Mouse (Mus musculus) adrenal gland, adult 2 months (tissue): ENCODE measurements around the gene Krtap5-4. TPM values are rescaled to one million over a fixed set of nuclear protein-coding genes. Genes with fewer than 3 reads are reported as not detected.
"Not testable (repeated sequence)": the region's sequence is repeated elsewhere in the genome, so short reads cannot be mapped to it uniquely, and the experiment has no call there.

ENCODE experiments used
- DNase-seq: peaks from one replicate; pipeline ENCODE4 v3.0.0; 2021
- long read RNA-seq: library from polyadenylated mRNA; stranded (forward); transcript quantifications from one replicate; pipeline ENCODE4 v2.0.0, GENCODE M21; 2021
- polyA plus RNA-seq: library from polyadenylated mRNA; depleted of rRNA; stranded (reverse); fragments of >200 nt; gene quantifications from 2 replicates; pipeline ENCODE4 v1.2.3, GENCODE M21; 2012; rRNA removed
- total RNA-seq, 2 experiments: library from RNA; stranded (reverse); gene quantifications; 2 replicates each; pipeline ENCODE4 v1.2.3; 2021

Krtap5-4 gene
- not detected for total RNA-seq
- polyA plus RNA-seq: not detected in 2 replicates
- long read RNA-seq: 0 reads

DNA sequence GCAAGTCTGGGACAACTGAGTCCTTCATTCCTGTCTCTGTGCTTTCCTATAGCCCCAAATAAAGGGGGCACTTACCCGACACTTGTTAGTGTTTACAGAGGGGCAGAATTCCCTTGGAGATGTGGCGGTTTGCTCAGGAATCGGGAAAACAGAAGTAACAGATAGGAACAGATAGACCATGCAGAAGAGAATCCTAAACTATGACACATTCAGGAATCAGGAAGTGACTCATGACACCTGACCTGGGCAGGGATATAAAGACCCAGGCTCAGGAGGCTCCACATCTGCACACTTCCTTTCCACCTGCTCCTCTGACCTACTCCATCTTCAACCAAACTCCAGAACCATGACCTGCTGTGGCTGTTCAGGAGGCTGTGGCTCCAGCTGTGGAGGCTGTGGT, at the start of gene Krtap5-4:
Gene Krtap5-4 (plus strand): TSS at position 301 of the 400 bp plus-strand sequence.
- DNase-seq: no peak

DNA sequence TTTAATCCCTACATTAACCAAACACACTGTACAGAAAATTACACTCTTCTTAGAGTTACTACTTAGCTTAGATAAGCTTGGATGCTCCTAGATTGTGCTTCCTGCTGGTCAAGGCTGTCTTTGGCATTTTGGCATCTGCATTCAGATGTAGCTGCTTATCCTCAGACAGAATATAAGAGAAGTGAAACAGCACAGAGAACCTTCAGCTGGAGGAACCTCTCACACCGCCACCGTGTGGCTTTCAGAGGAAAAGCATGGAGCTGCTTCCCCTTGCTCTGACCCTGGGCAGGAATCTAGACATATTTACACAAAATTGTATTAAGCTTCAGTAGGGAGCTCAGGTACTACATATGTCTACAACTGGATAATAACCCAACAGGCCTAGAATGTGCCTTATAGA, 47.8 kb upstream of the Krtap5-4 start:
- peak; percentile 34 for DNase-seq

DNA sequence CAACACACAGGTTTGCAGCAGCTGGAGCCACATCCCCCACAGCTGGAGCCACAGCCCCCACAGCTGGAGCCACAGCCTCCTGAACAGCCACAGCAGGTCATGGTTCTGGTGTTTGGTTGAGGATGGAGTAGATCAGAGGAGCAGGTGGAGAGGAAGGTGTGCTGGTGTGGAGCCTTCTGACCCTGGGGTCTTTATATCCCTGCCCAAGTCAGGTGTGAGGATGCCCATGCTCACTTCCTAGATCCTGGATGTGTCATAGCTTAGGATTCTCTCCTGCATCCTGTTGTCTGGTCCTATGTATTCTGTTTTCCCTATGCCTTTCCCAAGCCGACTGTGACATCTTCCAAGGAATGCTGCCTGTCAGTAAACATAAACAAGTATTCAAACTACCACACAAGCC, 45.1 kb upstream of the Krtap5-4 start, which contains the start of gene Gm2431:
Gene Gm2431 (minus strand): TSS at position 101 of the 400 bp plus-strand sequence.
- not testable (repeated sequence) for DNase-seq

DNA sequence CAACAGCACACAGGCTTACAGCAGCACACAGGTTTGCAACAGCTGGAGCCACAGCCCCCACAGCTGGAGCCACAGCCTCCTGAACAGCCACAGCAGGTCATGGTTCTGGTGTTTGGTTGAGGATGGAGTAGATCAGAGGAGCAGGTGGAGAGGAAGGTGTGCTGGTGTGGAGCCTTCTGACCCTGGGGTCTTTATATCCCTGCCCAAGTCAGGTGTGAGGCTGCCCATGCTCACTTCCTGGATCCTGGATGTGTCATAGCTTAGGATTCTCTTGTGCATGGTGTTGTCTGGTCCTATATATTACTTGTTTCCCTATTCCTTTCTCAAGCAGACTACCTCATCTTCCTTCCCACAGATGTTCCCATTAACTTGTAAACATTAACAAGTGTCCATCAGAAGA, 29.1 kb upstream of the Krtap5-4 start, which contains the start of gene Gm4559:
Gene Gm4559 (minus strand): TSS at position 101 of the 400 bp plus-strand sequence.
- not testable (repeated sequence) for DNase-seq

DNA sequence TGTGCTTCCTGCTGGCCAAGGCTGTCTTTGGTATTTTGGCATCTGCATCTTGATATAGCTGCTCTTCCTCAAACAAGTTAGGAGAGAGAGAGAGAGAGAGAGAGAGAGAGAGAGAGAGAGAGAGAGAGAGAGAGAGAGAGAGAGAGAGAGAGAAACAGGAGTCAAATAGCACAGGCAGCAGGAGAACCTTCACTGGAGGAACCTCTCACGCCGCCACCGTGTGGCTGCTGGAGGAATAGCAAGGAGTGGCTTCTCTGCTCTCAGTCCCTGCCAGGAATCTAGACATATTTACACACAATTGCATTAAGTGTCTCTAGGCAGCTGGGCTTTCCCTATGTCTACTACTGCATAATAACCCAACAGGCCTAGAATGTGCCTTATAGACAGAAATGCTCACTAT, 25.2 kb upstream of the Krtap5-4 start:
- DNase-seq: peak; percentile 68

DNA sequence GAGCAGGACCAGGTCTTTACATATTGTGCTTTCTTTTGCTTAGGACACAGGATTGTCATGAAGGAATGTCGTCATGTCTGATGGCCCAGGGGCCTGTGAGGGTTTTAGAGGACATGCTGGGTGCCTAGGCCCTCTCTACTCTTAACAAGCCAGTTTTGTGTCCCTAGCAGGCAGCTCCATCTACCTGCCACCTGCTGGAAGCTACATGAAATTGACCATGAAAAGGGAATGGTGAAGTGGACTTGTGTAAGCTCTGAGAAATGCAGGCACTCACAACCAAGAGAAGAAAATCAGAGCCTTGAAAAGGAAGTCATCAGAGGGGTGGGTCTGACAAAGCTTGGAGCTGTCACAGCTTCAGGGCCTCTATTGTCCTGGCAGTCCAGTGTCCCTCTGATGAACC, 24.1 kb upstream of the Krtap5-4 start:
- DNase-seq: not testable (repeated sequence)

DNA sequence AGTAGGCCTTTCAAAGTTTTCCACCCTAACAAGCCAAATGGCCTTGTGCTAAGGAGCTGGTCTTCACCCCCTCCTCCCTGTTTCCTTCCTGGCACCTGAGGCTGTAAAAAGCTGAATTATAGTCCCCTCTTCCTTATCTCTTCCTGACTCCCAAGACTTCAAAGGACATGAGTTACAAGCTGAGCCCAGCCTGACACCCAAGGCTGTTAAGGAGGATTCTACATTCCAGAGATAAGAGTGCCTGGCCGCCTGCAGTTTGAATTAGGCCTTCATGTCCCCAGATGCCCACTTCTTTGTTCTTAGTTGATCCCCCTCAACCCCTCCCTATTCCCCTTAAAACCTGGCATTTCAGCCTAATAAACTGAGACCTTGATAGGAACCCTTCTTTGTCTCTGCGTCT, 20.5 kb upstream of the Krtap5-4 start:
- DNase-seq: peak; percentile 45

DNA sequence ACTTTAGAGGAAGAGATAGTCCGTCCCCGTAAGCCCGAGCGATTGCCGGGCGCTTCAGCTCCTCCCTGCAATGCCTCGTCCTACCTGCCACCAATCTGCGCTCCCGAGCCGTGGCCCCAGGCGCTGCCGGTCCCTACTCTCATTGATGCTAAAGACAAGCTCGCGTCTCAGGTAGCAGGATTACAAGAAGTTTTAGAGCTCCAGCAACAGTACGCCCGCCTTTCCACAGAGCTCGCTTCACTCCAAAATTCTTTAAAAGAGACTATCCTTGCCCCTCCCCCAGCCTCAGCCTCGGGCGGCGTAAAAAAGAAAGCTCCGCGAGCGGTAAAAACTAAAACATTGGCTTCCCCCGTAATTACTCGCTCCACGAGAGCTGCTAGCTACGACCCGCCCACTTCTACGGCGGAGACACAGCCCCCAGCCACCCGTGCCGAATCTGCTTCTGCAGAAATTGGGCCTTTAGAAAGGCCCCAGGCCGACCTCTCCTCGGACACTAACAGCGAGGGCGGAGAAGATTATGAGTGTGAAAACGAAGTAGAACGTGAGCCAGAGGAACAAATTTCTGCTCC, 19.2 kb upstream of the Krtap5-4 start:
- DNase-seq: peak; percentile 67

DNA sequence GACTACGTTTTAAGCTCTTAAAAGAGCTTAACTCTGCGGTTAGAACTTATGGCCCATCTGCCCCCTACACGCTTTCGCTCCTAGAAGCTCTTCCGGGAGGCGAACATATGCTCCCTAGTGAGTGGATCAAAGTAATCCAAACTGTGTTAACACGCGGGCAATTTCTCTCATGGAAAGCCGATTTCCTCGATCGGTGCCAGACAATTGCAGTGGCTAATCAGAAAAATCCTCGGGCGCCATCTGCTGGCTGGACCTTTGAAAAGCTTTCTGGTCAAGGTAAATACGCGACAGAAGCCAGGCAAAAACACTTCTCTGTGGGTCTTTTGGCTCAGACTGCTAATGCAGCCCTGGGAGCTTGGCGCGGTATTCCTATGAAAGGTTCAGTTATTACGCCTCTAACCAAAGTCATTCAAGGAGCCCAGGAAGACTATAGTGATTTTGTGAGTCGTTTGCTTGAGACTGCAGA, 18.7 kb upstream of the Krtap5-4 start:
- peak; percentile 93 for DNase-seq

DNA sequence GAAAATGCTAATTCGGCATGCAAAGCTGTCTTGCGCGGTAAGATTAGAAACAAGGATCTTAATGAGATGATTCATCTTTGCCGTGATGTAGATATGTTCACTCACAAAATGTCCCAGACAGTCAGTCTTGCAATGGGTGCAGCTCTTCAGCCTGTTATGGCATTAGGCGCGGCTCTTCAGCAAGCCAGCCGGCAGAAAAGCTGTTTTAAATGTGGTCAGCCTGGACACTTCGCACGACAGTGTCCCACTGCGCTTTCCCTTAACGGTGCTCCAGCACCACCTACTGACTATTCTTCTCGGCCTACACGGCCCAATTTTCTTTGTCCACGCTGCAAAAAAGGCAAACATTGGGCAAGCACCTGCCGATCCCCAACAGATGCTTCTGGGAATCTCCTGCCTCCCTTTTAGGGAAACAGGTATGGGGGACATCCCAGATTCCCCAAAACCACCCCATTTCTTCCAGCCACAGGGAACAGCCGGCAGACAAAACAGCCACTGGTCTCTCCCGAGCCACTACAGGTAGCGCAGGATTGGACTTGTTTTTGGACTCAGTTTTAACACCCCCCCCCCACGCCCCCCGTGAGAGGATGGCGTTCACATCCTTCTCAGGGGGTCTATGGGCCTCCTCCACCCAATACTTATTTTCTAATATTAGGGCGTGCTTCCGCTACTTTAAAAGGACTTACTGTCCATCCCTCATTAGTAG, 18.1 kb upstream of the Krtap5-4 start:
- DNase-seq: peak; percentile 70

DNA sequence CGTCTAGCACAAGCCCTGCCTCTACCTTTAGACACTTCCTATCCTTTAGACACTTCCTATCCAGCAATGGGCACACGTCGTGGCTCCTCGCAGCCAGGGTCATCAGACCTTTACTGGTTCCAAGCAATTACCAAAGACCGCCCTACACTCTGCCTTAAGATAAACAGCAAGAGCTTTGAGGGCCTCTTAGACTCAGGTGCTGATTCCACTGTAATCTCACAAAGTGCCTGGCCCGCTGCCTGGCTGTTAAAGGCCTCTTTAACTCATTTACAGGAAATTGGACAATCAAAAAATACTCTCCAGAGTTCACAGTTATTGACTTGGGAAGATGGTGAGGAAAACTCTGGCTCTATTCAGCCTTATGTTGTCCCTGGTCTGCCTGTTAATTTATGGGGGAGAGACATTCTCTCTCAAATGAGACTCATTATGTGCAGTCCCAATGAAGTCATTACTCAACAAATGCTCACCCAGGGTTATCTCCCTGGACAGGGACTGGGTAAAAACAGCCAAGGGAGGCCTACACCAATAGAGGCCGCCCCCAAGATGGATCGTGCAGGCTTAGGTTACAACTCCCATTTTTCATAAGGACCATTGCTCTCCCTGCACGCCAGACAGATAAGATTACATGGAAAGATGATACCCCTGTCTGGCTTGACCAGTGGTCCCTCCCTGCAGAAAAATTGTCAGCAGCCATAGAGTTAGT, 17.3 kb upstream of the Krtap5-4 start:
- DNase-seq: not testable (repeated sequence)

DNA sequence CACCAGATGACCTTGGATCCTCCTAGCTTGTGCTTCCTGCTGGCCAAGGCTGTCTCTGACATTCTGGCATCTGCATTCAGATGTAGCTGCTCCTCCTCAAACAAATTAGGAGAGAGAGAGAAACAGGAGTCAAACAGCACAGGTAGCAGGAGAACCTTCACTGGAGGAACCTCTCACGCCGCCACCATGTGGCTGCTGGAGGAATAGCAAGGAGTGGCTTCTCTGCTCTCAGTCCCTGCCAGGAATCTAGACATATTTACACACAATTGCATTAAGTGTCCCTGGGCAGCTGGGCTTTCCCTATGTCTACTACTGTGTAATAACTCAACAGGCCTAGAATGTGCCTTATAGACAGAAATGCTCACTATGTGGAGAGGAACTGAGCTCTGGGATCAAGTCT, 9.5 kb upstream of the Krtap5-4 start:
- peak; percentile 31 for DNase-seq

DNA sequence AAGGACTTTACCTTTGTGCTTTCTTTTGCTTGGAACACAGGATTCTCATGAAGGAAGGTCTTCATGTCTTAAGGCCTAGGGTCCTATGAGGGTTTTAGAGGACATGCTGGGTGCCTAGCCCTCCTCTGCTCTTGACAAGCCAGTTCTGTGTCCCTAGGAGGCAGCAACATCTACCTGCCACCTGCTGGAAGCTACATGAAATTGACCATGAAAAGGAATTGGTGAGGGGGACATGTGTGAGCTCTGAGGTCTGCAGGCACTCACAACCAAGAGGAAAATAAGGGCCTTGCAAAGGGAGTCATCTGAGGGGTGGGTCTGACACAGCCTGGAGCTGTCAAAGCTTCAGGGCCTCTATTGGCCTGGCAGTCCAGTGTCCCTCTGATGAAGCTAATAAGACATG, 7.9 kb upstream of the Krtap5-4 start:
- no peak for DNase-seq

DNA sequence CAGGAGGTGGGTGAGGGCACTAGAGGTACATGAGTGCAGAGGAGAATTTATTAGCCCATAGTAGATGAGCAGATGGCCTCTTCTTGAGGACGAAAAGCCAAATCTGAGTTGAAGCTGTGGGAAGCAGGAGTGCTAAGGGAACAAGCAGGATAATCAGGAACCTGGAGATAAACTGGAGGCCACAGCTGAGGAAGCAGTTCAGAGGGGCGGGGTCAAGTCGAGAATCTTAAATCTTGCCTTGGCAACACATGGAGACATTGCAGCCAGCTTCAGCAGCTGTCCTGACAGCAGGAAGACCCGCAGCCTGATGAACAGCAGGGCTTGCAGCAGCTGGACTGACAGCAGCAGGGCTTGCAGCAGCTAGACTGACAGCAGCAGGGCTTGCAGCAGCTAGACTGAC, 7.2 kb upstream of the Krtap5-4 start:
- not testable (repeated sequence) for DNase-seq

DNA sequence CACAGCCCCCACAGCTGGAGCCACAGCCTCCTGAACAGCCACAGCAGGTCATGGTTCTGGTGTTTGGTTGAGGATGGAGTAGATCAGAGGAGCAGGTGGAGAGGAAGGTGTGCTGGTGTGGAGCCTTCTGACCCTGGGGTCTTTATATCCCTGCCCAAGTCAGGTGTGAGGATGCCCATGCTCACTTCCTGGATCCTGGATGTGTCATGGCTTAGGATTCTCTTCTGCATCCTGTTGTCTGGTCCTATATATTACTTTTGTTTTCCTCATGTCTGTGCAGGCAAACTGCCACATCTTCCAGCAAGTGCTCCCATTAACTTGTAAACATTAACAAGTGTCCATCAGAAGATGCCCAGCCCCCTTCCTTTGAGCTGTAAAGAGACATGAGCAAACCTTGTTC, 6.3 kb upstream of the Krtap5-4 start, which contains the start of gene Krtap5-1:
Gene Krtap5-1 (minus strand): TSS at position 101 of the 400 bp plus-strand sequence.
- not testable (repeated sequence) for DNase-seq

DNA sequence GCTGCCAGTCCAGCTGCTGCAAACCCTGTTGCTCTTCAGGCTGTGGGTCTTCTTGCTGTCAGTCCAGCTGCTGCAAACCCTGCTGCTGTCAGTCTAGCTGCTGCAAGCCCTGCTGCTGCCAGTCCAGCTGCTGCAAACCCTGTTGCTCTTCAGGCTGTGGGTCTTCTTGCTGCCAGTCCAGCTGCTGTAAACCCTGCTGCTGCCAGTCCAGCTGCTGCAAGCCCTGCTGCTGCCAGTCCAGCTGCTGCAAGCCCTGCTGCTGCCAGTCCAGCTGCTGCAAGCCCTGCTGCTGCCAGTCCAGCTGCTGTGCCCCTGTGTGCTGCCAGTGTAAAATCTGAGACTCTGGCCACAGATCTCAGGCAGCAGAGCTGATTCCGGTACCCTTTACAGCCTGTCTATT, 580 bp downstream of the Krtap5-4 start:
- DNase-seq: not testable (repeated sequence)

DNA sequence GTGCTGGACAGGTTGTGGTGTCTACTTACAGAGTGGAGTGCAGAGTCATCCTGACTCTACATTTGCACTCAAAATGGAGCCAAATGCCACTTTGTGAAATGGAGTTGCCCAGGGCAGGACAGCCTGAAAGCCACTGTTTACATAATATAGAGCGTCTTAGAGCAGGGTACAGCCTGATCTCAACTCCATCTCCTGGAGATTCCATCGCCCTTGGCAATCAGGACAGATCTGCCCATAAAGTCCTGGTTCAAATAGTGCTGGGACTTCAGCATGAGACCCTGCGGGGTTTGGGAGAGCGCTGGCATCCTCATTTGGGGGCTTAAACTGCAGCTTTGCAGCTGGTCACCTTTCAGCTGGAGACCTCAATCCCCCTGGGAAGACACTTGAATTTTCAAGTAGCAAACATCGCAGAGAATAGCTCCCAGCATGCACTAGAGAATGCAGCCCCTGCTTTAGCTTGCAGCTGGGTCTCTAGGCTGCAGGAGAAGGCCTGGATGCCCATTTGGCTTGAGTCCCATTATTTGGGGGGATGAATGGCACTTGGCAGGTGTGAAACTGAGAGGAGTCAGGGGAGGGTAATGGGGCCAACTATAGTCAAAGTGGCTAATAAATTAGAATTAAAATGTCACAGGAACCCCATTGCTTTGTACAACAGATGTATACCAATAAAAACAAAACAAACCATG, 11.4 kb downstream of the Krtap5-4 start:
- no peak for DNase-seq

DNA sequence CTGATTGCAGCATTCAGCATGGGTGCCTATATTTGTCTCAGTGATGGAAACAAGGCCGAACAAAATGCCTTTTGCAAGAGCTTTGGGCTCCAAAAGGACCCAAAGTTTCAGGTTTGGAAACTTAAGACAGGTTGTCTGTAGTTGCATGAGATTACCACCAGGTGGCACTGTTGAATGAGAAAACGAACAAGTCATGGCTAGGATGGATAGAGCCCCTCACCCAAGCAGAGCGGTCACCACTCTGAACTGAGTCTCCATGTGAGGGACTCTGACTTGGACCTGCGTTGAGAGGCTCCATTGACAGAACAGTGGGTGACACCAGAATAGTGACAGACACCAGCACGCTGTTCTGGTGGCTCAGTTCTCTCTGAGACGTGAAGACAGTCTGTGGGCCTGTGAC, 13.2 kb downstream of the Krtap5-4 start:
- no peak for DNase-seq

DNA sequence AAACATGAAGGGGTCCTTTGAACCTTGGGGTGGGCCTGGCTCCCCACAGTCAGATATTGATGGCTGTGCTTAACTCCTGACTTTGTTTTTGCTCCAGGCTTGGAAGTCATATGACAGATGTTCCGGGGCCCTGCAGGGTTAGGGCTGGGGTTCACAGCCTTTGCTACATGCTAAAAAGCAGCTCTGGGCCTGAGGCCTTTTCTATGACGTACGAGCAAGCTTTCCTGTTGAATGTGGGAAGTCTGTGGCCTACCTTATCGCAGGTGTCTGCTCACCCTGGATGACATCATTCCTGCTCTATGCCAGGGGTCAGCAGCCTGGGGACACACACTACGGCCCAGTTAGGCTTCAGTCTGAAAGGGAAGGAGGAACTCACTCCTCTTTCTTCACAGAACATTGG, 13.9 kb downstream of the Krtap5-4 start:
- no peak for DNase-seq

DNA sequence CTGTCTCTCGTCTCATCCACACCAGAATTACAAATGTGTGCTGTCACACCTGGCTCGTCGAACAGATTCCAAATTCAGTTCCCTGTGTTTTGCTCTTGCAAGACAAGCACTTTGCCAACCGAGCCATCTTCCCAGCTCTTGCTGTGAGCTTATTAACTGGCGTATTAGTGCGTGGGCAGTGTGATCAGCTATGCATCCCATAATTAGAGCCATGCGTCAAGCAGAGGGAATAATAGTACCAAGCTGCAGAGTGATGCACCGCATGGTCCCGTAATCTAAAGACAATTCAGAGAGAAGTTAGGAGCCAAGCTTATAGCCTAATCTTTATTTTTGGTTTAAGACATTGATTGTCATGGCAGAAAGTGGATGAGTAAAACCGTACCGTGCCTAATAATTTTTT, 15.8 kb downstream of the Krtap5-4 start:
- DNase-seq: no peak

DNA sequence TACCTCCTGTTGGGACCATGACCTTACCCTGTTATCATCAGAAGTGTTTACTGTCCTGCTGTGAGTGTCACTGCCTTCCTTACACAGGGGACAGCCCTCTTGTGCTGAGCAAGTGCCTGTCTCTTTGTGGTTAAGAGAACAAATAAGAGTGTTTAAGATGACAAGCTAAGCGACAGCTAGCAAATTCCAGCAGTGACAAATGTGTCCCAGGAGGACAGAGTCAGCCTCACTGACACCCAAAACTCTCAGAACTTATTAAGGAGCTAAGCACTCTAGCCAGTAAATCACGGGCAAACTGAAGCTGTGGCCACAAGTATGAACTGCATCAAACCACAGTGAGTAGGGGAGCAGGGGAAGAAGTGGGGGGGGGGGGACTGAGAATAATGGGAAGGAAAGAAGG, 17.6 kb downstream of the Krtap5-4 start:
- no peak for DNase-seq

DNA sequence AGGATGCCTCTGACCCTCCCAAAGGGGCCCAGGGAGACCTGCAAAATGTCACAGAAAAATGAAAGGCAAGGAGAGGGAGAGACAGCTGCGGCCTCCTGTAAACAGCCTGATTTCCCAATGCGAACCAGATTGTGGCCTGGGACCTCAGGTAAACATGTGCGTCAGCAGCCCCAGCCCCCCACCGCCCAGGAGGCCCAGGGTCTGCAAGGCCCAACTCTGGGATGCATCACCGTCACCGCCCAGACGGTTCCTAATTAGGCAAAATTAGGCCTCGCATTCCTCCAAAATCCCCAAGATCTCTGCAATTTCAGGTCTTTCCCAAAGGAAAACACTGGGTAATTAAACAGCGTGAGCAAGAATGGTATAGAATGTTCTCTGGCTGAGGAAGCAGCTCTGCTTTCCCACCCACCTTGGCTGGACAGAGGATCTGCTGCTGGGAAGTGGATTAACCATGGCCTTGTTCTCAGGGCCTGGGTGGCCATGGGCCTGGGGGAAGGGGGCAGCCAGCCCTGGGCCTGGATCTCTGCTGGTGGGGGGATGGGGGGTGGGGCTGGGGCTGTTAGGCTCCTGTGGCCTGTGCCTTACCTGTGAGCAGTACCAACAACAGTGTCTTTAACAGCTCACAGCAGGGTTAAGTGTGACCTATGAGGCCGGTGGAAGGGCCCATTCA, 18.4 kb downstream of the Krtap5-4 start:
- not testable (repeated sequence) for DNase-seq
